Mouse (Mus musculus) E14TG2a.4 (cell line): Measurements from ENCODE around the gene Svip.

Experiments
- CTCF ChIP-seq: conservative IDR thresholded peaks from 2 replicates; pipeline ENCODE4 v1.5.1; 2014; ENCODE audit warnings: low read length
- NANOG ChIP-seq: IDR thresholded peaks from 2 replicates; pipeline ENCODE4 v1.6.1; 2014; ENCODE audit warnings: borderline replicate concordance, low read length, mixed read lengths
- POU5F1 ChIP-seq: IDR thresholded peaks from 2 replicates; pipeline ENCODE4 v1.6.1; 2014; ENCODE audit warnings: low read length, borderline replicate concordance

DNA sequence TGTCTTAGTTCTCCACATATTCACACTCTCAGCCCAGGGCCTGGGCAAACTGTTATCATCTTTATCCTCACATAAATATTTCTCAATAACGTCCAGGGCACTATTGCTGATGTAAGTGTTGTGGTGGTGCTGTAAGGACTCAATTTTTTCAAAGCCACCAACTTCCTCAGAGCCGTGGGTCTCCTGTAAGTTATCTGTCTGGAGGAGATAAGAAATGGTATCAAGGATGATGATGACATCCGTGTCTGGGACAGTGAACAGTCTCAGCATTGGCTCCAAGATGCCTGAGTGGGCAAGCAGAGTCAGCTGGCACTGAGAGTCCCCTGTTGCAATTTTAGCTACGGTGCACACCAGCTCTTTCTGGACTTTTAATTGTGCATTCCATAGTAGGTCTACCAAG, 16.2 kb upstream of the Svip start:
- TF ChIP-seq CTCF (no peak), NANOG (no peak), POU5F1 (no peak)
